Mouse (Mus musculus): Measurements from ENCODE around the gene 1600015I10Rik. TPM values are rescaled to one million over a fixed set of nuclear protein-coding genes. Genes with fewer than 3 reads are reported as not detected.

1600015I10Rik gene
- total and polyA plus RNA-seq, 3 experiments: 0.22 TPM; not detected in 2

- H3K36me3 ChIP-seq (replicated peaks): no peaks in the 10 kb centered on the region
- H3K27me3 ChIP-seq (ENCODE audit: insufficient read depth, low read length): no peaks in the 10 kb centered on the region
- TF ChIP-seq TAL1 (conservative IDR thresholded peaks at IDR 0.05; ENCODE audit: low read depth, low read length): no peak
- TF ChIP-seq GATA2 (IDR thresholded peaks at IDR 0.05; ENCODE audit: borderline replicate concordance, low read depth, low read length): no peak
- TF ChIP-seq CTCF (IDR thresholded peaks at IDR 0.05; ENCODE audit: low read depth, low read length): no peak
- TF ChIP-seq POLR2AphosphoS5 (IDR thresholded peaks at IDR 0.05; ENCODE audit: insufficient replicate concordance, low read depth, low read length): no peak
- TF ChIP-seq GATA1 (IDR thresholded peaks at IDR 0.05; ENCODE audit: borderline replicate concordance, low read length): no peak
- H3K4me3 ChIP-seq (ENCODE audit: low read depth, low read length): no peak overlapping the region
- H3K4me1 ChIP-seq (ENCODE audit: insufficient read depth, low read depth, low read length): no peaks in the 10 kb centered on the region
- H3K9me3 ChIP-seq (replicated peaks): no peaks in the 10 kb centered on the region
- DNase-seq (ENCODE audit: low spot score): no peak
- no peak for ATAC-seq (ENCODE audit: extremely low read depth, insufficient number of reproducible peaks, low FRiP score, poor library complexity, severe bottlenecking)
Measured at GRCm38 (mm10) chr6:48913587-48913986, 16.1 kb upstream of the 1600015I10Rik start.

GRCm38 (mm10) chr6:48949596-48949995 lies 19.9 kb downstream of the 1600015I10Rik start:
- ATAC-seq (ENCODE audit: extremely low read depth, insufficient number of reproducible peaks, low FRiP score, poor library complexity, severe bottlenecking) (no peak), DNase-seq (ENCODE audit: low spot score) (no peak)
- TF ChIP-seq POLR2AphosphoS5 (IDR thresholded peaks at IDR 0.05; ENCODE audit: insufficient replicate concordance, low read depth, low read length) (no peak), TAL1 (conservative IDR thresholded peaks at IDR 0.05; ENCODE audit: low read depth, low read length) (no peak), GATA1 (IDR thresholded peaks at IDR 0.05; ENCODE audit: borderline replicate concordance, low read length) (no peak), GATA2 (IDR thresholded peaks at IDR 0.05; ENCODE audit: borderline replicate concordance, low read depth, low read length) (no peak), CTCF (IDR thresholded peaks at IDR 0.05; ENCODE audit: low read depth, low read length) (no peak)
- Histone ChIP-seq H3K4me3 (ENCODE audit: low read depth, low read length) (no peak overlapping the region), H3K4me1 (ENCODE audit: insufficient read depth, low read depth, low read length) (no peaks in the 10 kb centered on the region), H3K36me3 (replicated peaks) (no peaks in the 10 kb centered on the region), H3K9me3 (replicated peaks) (no peaks in the 10 kb centered on the region), H3K27me3 (ENCODE audit: insufficient read depth, low read length) (0 out of 2 replicates have a peak, but pooled peaks cover 3% of the 10 kb centered on the region)

GRCm38 (mm10) chr6:48950676-48951075 lies 21.0 kb downstream of the 1600015I10Rik start:
- Histone ChIP-seq H3K4me1 (ENCODE audit: insufficient read depth, low read depth, low read length) (no peaks in the 10 kb centered on the region), H3K4me3 (ENCODE audit: low read depth, low read length) (no peak overlapping the region), H3K36me3 (replicated peaks) (no peaks in the 10 kb centered on the region), H3K27me3 (ENCODE audit: insufficient read depth, low read length) (0 out of 2 replicates have a peak, but pooled peaks cover 3% of the 10 kb centered on the region), H3K9me3 (replicated peaks) (no peaks in the 10 kb centered on the region)
- no peak for TF ChIP-seq TAL1 (conservative IDR thresholded peaks at IDR 0.05; ENCODE audit: low read depth, low read length)
- TF ChIP-seq CTCF (IDR thresholded peaks at IDR 0.05; ENCODE audit: low read depth, low read length): no peak
- TF ChIP-seq GATA2 (IDR thresholded peaks at IDR 0.05; ENCODE audit: borderline replicate concordance, low read depth, low read length): no peak
- no peak for TF ChIP-seq GATA1 (IDR thresholded peaks at IDR 0.05; ENCODE audit: borderline replicate concordance, low read length)
- no peak for TF ChIP-seq POLR2AphosphoS5 (IDR thresholded peaks at IDR 0.05; ENCODE audit: insufficient replicate concordance, low read depth, low read length)
- ATAC-seq (ENCODE audit: extremely low read depth, insufficient number of reproducible peaks, low FRiP score, poor library complexity, severe bottlenecking) (no peak), DNase-seq (ENCODE audit: low spot score) (no peak)

GRCm38 (mm10) chr6:48951630-48952029 lies 21.9 kb downstream of the 1600015I10Rik start:
- no peak for DNase-seq (ENCODE audit: low spot score)
- no peaks in the 10 kb centered on the region for H3K4me1 ChIP-seq (ENCODE audit: insufficient read depth, low read depth, low read length)
- no peak for ATAC-seq (ENCODE audit: extremely low read depth, insufficient number of reproducible peaks, low FRiP score, poor library complexity, severe bottlenecking)
- H3K36me3 ChIP-seq (replicated peaks): no peaks in the 10 kb centered on the region
- 0 out of 2 replicates have a peak, but pooled peaks cover 3% of the 10 kb centered on the region for H3K27me3 ChIP-seq (ENCODE audit: insufficient read depth, low read length)
- no peaks in the 10 kb centered on the region for H3K9me3 ChIP-seq (replicated peaks)
- H3K4me3 ChIP-seq (ENCODE audit: low read depth, low read length): no peak overlapping the region
- no peak for TF ChIP-seq TAL1 (conservative IDR thresholded peaks at IDR 0.05; ENCODE audit: low read depth, low read length)

- Histone ChIP-seq H3K9me3 (replicated peaks) (no peaks in the 10 kb centered on the region), H3K4me3 (ENCODE audit: low read depth, low read length) (no peak overlapping the region), H3K27me3 (ENCODE audit: insufficient read depth, low read length) (no peaks in the 10 kb centered on the region), H3K4me1 (ENCODE audit: insufficient read depth, low read depth, low read length) (no peaks in the 10 kb centered on the region), H3K36me3 (replicated peaks) (no peaks in the 10 kb centered on the region)
- TF ChIP-seq POLR2AphosphoS5 (IDR thresholded peaks at IDR 0.05; ENCODE audit: insufficient replicate concordance, low read depth, low read length) (no peak), GATA2 (IDR thresholded peaks at IDR 0.05; ENCODE audit: borderline replicate concordance, low read depth, low read length) (no peak), TAL1 (conservative IDR thresholded peaks at IDR 0.05; ENCODE audit: low read depth, low read length) (no peak), GATA1 (IDR thresholded peaks at IDR 0.05; ENCODE audit: borderline replicate concordance, low read length) (no peak), CTCF (IDR thresholded peaks at IDR 0.05; ENCODE audit: low read depth, low read length) (no peak)
- ATAC-seq (ENCODE audit: extremely low read depth, insufficient number of reproducible peaks, low FRiP score, poor library complexity, severe bottlenecking) (no peak), DNase-seq (ENCODE audit: low spot score) (no peak)
Measured at GRCm38 (mm10) chr6:48953220-48953619, 23.5 kb downstream of the 1600015I10Rik start.

- DNase-seq (ENCODE audit: low spot score): no peak
- ATAC-seq (ENCODE audit: extremely low read depth, insufficient number of reproducible peaks, low FRiP score, poor library complexity, severe bottlenecking): no peak
- TF ChIP-seq GATA2 (IDR thresholded peaks at IDR 0.05; ENCODE audit: borderline replicate concordance, low read depth, low read length): no peak
- no peak for TF ChIP-seq POLR2AphosphoS5 (IDR thresholded peaks at IDR 0.05; ENCODE audit: insufficient replicate concordance, low read depth, low read length)
- no peak for TF ChIP-seq CTCF (IDR thresholded peaks at IDR 0.05; ENCODE audit: low read depth, low read length)
- no peak for TF ChIP-seq GATA1 (IDR thresholded peaks at IDR 0.05; ENCODE audit: borderline replicate concordance, low read length)
- TF ChIP-seq TAL1 (conservative IDR thresholded peaks at IDR 0.05; ENCODE audit: low read depth, low read length): no peak
- Histone ChIP-seq H3K4me3 (ENCODE audit: low read depth, low read length) (no peak overlapping the region), H3K36me3 (replicated peaks) (no peaks in the 10 kb centered on the region), H3K4me1 (ENCODE audit: insufficient read depth, low read depth, low read length) (no peaks in the 10 kb centered on the region), H3K9me3 (replicated peaks) (no peaks in the 10 kb centered on the region), H3K27me3 (ENCODE audit: insufficient read depth, low read length) (no peaks in the 10 kb centered on the region)
Measured at GRCm38 (mm10) chr6:48954211-48954610, 24.5 kb downstream of the 1600015I10Rik start.

GRCm38 (mm10) chr6:48954946-48955345 lies 25.3 kb downstream of the 1600015I10Rik start:
- no peak overlapping the region for H3K4me3 ChIP-seq (ENCODE audit: low read depth, low read length)
- no peak for ATAC-seq (ENCODE audit: extremely low read depth, insufficient number of reproducible peaks, low FRiP score, poor library complexity, severe bottlenecking)
- DNase-seq (ENCODE audit: low spot score): no peak
- TF ChIP-seq GATA1 (IDR thresholded peaks at IDR 0.05; ENCODE audit: borderline replicate concordance, low read length) (no peak), CTCF (IDR thresholded peaks at IDR 0.05; ENCODE audit: low read depth, low read length) (no peak), GATA2 (IDR thresholded peaks at IDR 0.05; ENCODE audit: borderline replicate concordance, low read depth, low read length) (no peak), TAL1 (conservative IDR thresholded peaks at IDR 0.05; ENCODE audit: low read depth, low read length) (no peak), POLR2AphosphoS5 (IDR thresholded peaks at IDR 0.05; ENCODE audit: insufficient replicate concordance, low read depth, low read length) (no peak)
- no peaks in the 10 kb centered on the region for H3K4me1 ChIP-seq (ENCODE audit: insufficient read depth, low read depth, low read length)
- no peaks in the 10 kb centered on the region for H3K9me3 ChIP-seq (replicated peaks)
- H3K36me3 ChIP-seq (replicated peaks): no peaks in the 10 kb centered on the region
- H3K27me3 ChIP-seq (ENCODE audit: insufficient read depth, low read length): no peaks in the 10 kb centered on the region

Measured in G1E (cell line).